Mouse (Mus musculus): ENCODE data around the gene Apip. TPM values are rescaled to one million over a fixed set of nuclear protein-coding genes. Genes with fewer than 3 reads are reported as not detected.

Apip gene
- polyA plus RNA-seq, 1 experiment from 2014 or later = 74.4 TPM

DNA sequence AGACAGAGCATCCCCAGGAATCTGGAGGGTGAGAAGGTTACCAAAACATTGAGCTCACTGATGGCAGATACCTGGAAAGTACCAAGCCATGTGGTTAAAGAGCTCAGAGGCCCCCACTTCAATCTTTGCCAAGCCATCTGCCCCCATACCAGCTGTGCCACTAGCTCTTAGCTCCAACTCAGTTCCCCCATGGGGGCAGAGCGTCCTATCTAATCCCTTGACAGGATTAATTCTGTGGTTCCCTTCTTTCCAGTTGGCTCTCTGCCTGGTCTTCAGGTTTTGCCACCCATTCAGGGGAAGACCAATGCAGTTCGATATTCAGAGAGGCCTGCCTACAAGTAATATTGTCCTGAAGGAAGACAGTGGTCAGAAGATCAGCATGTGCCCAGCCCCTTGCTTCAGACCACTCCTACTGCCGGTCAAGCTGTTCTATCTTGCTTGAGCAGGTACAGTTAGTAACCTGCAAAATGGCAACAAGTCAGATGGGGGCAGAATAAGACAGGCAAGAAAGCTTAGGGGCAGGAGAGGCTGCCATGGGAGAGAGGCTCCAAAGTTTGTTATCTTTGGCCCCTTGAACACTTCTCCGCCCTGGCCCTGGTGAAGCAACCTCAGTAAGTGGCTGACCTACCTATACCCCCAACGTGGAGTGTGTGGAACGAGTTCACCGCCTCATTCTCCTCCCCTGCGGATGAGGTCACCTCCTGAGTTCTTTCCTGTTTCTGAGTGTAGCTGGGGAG is 65.2 kb downstream of the Apip start:
- ATAC-seq (ENCODE audit: insufficient number of reproducible peaks, insufficient read depth, low FRiP score, low read depth) = no peak
- 26% methylated on average over 8 of the region's 8 CpGs for WGBS
- no peak overlapping the region for H3K4me3 ChIP-seq (ENCODE audit: control insufficient read depth in 1 of 2, insufficient read depth in 1 of 2, low read depth in 1 of 2, low read length in 2 of 2)

More for the DNA sequence above, 65.2 kb downstream of the Apip start:
- Histone ChIP-seq H3K4me2 (ENCODE audit: low read length) (no peak overlapping the region), H3K9ac (ENCODE audit: low read length) (no peak overlapping the region), H3K4me1 (ENCODE audit: control insufficient read depth in 2 of 2, insufficient read depth in 2 of 2, low read length in 2 of 2) (peaks cover 7 to 10% of the 10 kb centered on the region in 2 experiments; a peak in 2 of 4 replicates), H3K9me3 (ENCODE audit: control insufficient read depth, low read length) (no peaks in the 10 kb centered on the region), H3K36me3 (ENCODE audit: control insufficient read depth, insufficient read depth, low read length) (no peaks in the 10 kb centered on the region), H3K27me3 (ENCODE audit: control insufficient read depth, insufficient read depth, low read length) (no peaks in the 10 kb centered on the region), H3K27ac (replicated peaks in 1 of 2; ENCODE audit: control insufficient read depth in 1 of 2, insufficient read depth in 1 of 2, low read depth in 2 of 2, low read length in 2 of 2) (no peak overlapping the region)

Other genes with a start within 250 kb of the Apip start
- 22.9 and 24.3 TPM in 2 replicates for gene Cd44, start 172.0 kb upstream of the Apip start, polyA plus RNA-seq (2014; fragmentation: Nextera tagmentation; extraction: Ambion mirVana)
- 52.9 and 58.8 TPM in 2 replicates for gene Pdhx, start 162 bp upstream of the Apip start, polyA plus RNA-seq (2014; fragmentation: Nextera tagmentation; extraction: Ambion mirVana)
- 0.20 TPM in 1 of 2 replicates, not detected in the other for gene Ehf, start 229.6 kb downstream of the Apip start, polyA plus RNA-seq (2014; fragmentation: Nextera tagmentation; extraction: Ambion mirVana)